Mouse (Mus musculus): ENCODE data around the gene Zbtb24.

GRCm38 (mm10) chr10:41448216-41448615, 2.0 kb upstream of the Zbtb24 start:
- TF ChIP-seq CTCF (IDR thresholded peaks at IDR 0.05; ENCODE audit: control insufficient read depth, insufficient read depth, low read length) (no peak), POLR2A (IDR thresholded peaks at IDR 0.05; ENCODE audit: borderline replicate concordance, control insufficient read depth, low read depth, low read length) (no peak)

Measured in bone marrow, adult 2 months (tissue).